Mouse (Mus musculus): Measurements from ENCODE around the gene Insig1.

GRCm38 (mm10) chr5:28063989-28064624, 7.1 kb upstream of the Insig1 start:
- TF ChIP-seq GATA1 (IDR thresholded peaks at IDR 0.05; ENCODE audit: low read length) (no peak), TAL1 (IDR thresholded peaks at IDR 0.05; ENCODE audit: low read length) (no peak)
